Mouse (Mus musculus) limb, embryonic 10.5 days (tissue): ENCODE results near the gene Insrr. TPM values are rescaled to one million over a fixed set of nuclear protein-coding genes. Genes with fewer than 3 reads are reported as not detected.

Experiments
- DNase-seq: peaks from one replicate; pipeline ENCODE4 v3.0.0-alpha.2; 2017; ENCODE audit warnings: low spot score
- H3K27ac ChIP-seq: fragments of 300-500 bp; sonication (generic); 2 replicates; pipeline ENCODE4 v1.5.1; 2016; ENCODE audit warnings: mild to moderate bottlenecking
- H3K27me3 ChIP-seq: fragments of 300-500 bp; sonication (generic); 2 replicates; pipeline ENCODE4 v1.6.1; 2016; ENCODE audit warnings: low read depth, mild to moderate bottlenecking; ENCODE audit not compliant: poor library complexity, severe bottlenecking
- H3K36me3 ChIP-seq: fragments of 300-500 bp; sonication (generic); 2 replicates; pipeline ENCODE4 v1.6.1; 2016; ENCODE audit warnings: mild to moderate bottlenecking, moderate library complexity
- H3K4me1 ChIP-seq: fragments of 300-500 bp; sonication (generic); 2 replicates; pipeline ENCODE4 v1.6.1; 2016
- H3K4me3 ChIP-seq: fragments of 300-500 bp; sonication (generic); 2 replicates; pipeline ENCODE4 v1.5.1; 2016; ENCODE audit warnings: mild to moderate bottlenecking, moderate library complexity
- H3K9me3 ChIP-seq: fragments of 300-500 bp; sonication (generic); replicated peaks from 2 replicates; pipeline ENCODE4 v1.6.1; 2016; ENCODE audit warnings: mild to moderate bottlenecking
- WGBS: fragments of 180-500 bp; shearing (Covaris S2); methylation state at CpG from one replicate; pipeline ENCODE4 v1.1.7; 2016; 5-methylcytosine and 5-hydroxymethylcytosine counted together
- polyA plus RNA-seq: library from polyadenylated mRNA; unstranded; fragments of >200 nt; fragmentation: Nextera tagmentation; extraction: Ambion mirVana; gene quantifications from 2 replicates; pipeline ENCODE4 v1.2.1, GENCODE M21; 2016

Insrr gene
- polyA plus RNA-seq, 1 experiment from 2014 or later: 0.16 TPM

GRCm38 (mm10) chr3:87785156-87785555 lies 11.6 kb upstream of the Insrr start:
- peaks cover 13% of the 10 kb centered on the region for H3K4me1 ChIP-seq
- 89% methylated on average over 5 of the region's 5 CpGs for WGBS
- H3K27ac ChIP-seq: no peak overlapping the region
- H3K27me3 ChIP-seq: peaks cover 28% of the 10 kb centered on the region
- no peak overlapping the region for H3K4me3 ChIP-seq
- no peak for DNase-seq
- H3K9me3 ChIP-seq: no peaks in the 10 kb centered on the region
- no peaks in the 10 kb centered on the region for H3K36me3 ChIP-seq

GRCm38 (mm10) chr3:87785626-87786214 lies 11.0 kb upstream of the Insrr start:
- WGBS: 72% methylated on average over 6 of the region's 6 CpGs
- no peak overlapping the region for H3K27ac ChIP-seq
- H3K9me3 ChIP-seq: no peaks in the 10 kb centered on the region
- DNase-seq: no peak
- peaks cover 28% of the 10 kb centered on the region for H3K27me3 ChIP-seq
- H3K4me3 ChIP-seq: no peak overlapping the region
- peaks cover 16% of the 10 kb centered on the region for H3K4me1 ChIP-seq
- H3K36me3 ChIP-seq: no peaks in the 10 kb centered on the region

GRCm38 (mm10) chr3:87789248-87789647 lies 7.5 kb upstream of the Insrr start:
- Histone ChIP-seq H3K27ac (no peak overlapping the region), H3K9me3 (no peaks in the 10 kb centered on the region), H3K27me3 (peaks cover 59% of the 10 kb centered on the region), H3K36me3 (no peaks in the 10 kb centered on the region), H3K4me3 (no peak overlapping the region), H3K4me1 (peaks cover 16% of the 10 kb centered on the region)
- no peak for DNase-seq
- WGBS: 60% methylated on average over 1 of the region's 1 CpGs

GRCm38 (mm10) chr3:87789768-87790167 lies 7.0 kb upstream of the Insrr start:
- WGBS: 25% methylated on average over 5 of the region's 5 CpGs
- H3K4me3 ChIP-seq: no peak overlapping the region
- H3K9me3 ChIP-seq: no peaks in the 10 kb centered on the region
- DNase-seq: no peak
- peaks cover 64% of the 10 kb centered on the region for H3K27me3 ChIP-seq
- H3K27ac ChIP-seq: no peak overlapping the region
- H3K4me1 ChIP-seq: peaks cover 20% of the 10 kb centered on the region
- H3K36me3 ChIP-seq: no peaks in the 10 kb centered on the region

- Histone ChIP-seq H3K36me3 (no peaks in the 10 kb centered on the region), H3K4me3 (peak within 1 kb of the TSS; percentile 41), H3K27ac (peak within 1 kb of the TSS; percentile 57), H3K27me3 (peaks cover 100% of the 10 kb centered on the region), H3K9me3 (no peaks in the 10 kb centered on the region), H3K4me1 (peaks cover 39% of the 10 kb centered on the region)
- DNase-seq: peak; percentile 62
- WGBS: under 1% methylated on average over 47 of the region's 47 CpGs
Observed at GRCm38 (mm10) chr3:87794922-87795325, 1.8 kb upstream of the Insrr start, which contains the start of gene Ntrk1. Gene Ntrk1 (minus strand): TSS chr3:87795162.

GRCm38 (mm10) chr3:87795336-87796277 lies 1.1 kb upstream of the Insrr start:
- Histone ChIP-seq H3K36me3 (no peaks in the 10 kb centered on the region), H3K9me3 (no peaks in the 10 kb centered on the region), H3K4me3 (peak overlapping the region; percentile 41), H3K27ac (peak overlapping the region; percentile 57), H3K27me3 (peaks cover 100% of the 10 kb centered on the region), H3K4me1 (peaks cover 34% of the 10 kb centered on the region)
- peak; percentile 83 for DNase-seq
- WGBS: 16% methylated on average over 33 of the region's 33 CpGs

GRCm38 (mm10) chr3:87801681-87802080 lies 4.9 kb downstream of the Insrr start:
- no peaks in the 10 kb centered on the region for H3K9me3 ChIP-seq
- DNase-seq: no peak
- no peak overlapping the region for H3K4me3 ChIP-seq
- H3K27ac ChIP-seq: no peak overlapping the region
- H3K4me1 ChIP-seq: peaks cover 28% of the 10 kb centered on the region
- H3K36me3 ChIP-seq: no peaks in the 10 kb centered on the region
- 65% methylated on average over 5 of the region's 5 CpGs for WGBS
- H3K27me3 ChIP-seq: peaks cover 100% of the 10 kb centered on the region

- H3K27me3 ChIP-seq: peaks cover 100% of the 10 kb centered on the region
- H3K36me3 ChIP-seq: no peaks in the 10 kb centered on the region
- peak overlapping the region; percentile 36 for H3K4me3 ChIP-seq
- H3K4me1 ChIP-seq: peaks cover 14% of the 10 kb centered on the region
- WGBS: 4% methylated on average over 26 of the region's 26 CpGs
- H3K9me3 ChIP-seq: no peaks in the 10 kb centered on the region
- no peak overlapping the region for H3K27ac ChIP-seq
- DNase-seq: no peak
Observed at GRCm38 (mm10) chr3:87804038-87804677, 7.4 kb downstream of the Insrr start.

- no peaks in the 10 kb centered on the region for H3K36me3 ChIP-seq
- H3K27ac ChIP-seq: no peak overlapping the region
- peaks cover 99% of the 10 kb centered on the region for H3K27me3 ChIP-seq
- no peaks in the 10 kb centered on the region for H3K9me3 ChIP-seq
- DNase-seq: no peak
- H3K4me3 ChIP-seq: peak overlapping the region; percentile 35
- 3% methylated on average over 28 of the region's 28 CpGs for WGBS
- H3K4me1 ChIP-seq: peaks cover 27% of the 10 kb centered on the region
Observed at GRCm38 (mm10) chr3:87809322-87809962, 12.7 kb downstream of the Insrr start.

- Histone ChIP-seq H3K27ac (no peak overlapping the region), H3K36me3 (no peaks in the 10 kb centered on the region), H3K4me1 (peaks cover 25% of the 10 kb centered on the region), H3K4me3 (no peak overlapping the region), H3K9me3 (no peaks in the 10 kb centered on the region), H3K27me3 (peaks cover 99% of the 10 kb centered on the region)
- DNase-seq: no peak
- 87% methylated on average over 8 of the region's 8 CpGs for WGBS
Observed at GRCm38 (mm10) chr3:87811297-87811696, 14.5 kb downstream of the Insrr start.

- no peaks in the 10 kb centered on the region for H3K36me3 ChIP-seq
- peaks cover 28% of the 10 kb centered on the region for H3K4me1 ChIP-seq
- H3K27me3 ChIP-seq: peaks cover 99% of the 10 kb centered on the region
- H3K27ac ChIP-seq: 0 out of 2 replicates have a peak overlapping the region, but pooled peaks have one; percentile 14
- WGBS: 56% methylated on average over 4 of the region's 4 CpGs
- H3K9me3 ChIP-seq: no peaks in the 10 kb centered on the region
- DNase-seq: peak; percentile 64
- H3K4me3 ChIP-seq: no peak overlapping the region
Observed at GRCm38 (mm10) chr3:87812413-87812812, 15.7 kb downstream of the Insrr start.

GRCm38 (mm10) chr3:87812873-87813272 lies 16.1 kb downstream of the Insrr start:
- Histone ChIP-seq H3K27ac (0 out of 2 replicates have a peak overlapping the region, but pooled peaks have one; percentile 14), H3K9me3 (no peaks in the 10 kb centered on the region), H3K27me3 (peaks cover 99% of the 10 kb centered on the region), H3K36me3 (no peaks in the 10 kb centered on the region), H3K4me1 (peaks cover 28% of the 10 kb centered on the region), H3K4me3 (no peak overlapping the region)
- no peak for DNase-seq
- WGBS: 57% methylated on average over 10 of the region's 10 CpGs
